Mouse (Mus musculus) E14TG2a.4 (cell line): ENCODE measurements at regions not wholly inside any gene's neighbourhood (a gene's known extent, or its start where the extent isn't known, plus 50 kb on each side); places are given as distances from the start of the nearest gene placed in this dataset.

ENCODE experiments used
- H3K27me3 ChIP-seq: 2 replicates; pipeline ENCODE4 v1.6.1; 2014; ENCODE audit warnings: low read length, control low read depth; ENCODE audit not compliant: insufficient read depth
- H3K36me3 ChIP-seq: 2 replicates; pipeline ENCODE4 v1.6.1; 2014; ENCODE audit warnings: low read length, control low read depth; ENCODE audit not compliant: insufficient read depth
- H3K4me1 ChIP-seq: replicated peaks from 2 replicates; pipeline ENCODE4 v1.6.1; 2014; ENCODE audit warnings: low read depth, low read length, control low read depth
- H3K4me3 ChIP-seq: replicated peaks from 2 replicates; pipeline ENCODE4 v1.5.1; 2014; ENCODE audit warnings: mild to moderate bottlenecking, low read length
- H3K9me3 ChIP-seq: 2 replicates; pipeline ENCODE4 v1.6.1; 2014; ENCODE audit warnings: low read length, control low read depth
- CTCF ChIP-seq: conservative IDR thresholded peaks from 2 replicates; pipeline ENCODE4 v1.5.1; 2014; ENCODE audit warnings: low read length
- POU5F1 ChIP-seq: IDR thresholded peaks from 2 replicates; pipeline ENCODE4 v1.6.1; 2014; ENCODE audit warnings: low read length, borderline replicate concordance

GRCm38 (mm10) chr17:7521127-7521526 is 135.9 kb upstream of the Unc93a2 start:
- H3K36me3 ChIP-seq: no peaks in the 10 kb centered on the region
- H3K4me1 ChIP-seq: peaks cover 15% of the 10 kb centered on the region
- H3K27me3 ChIP-seq: no peaks in the 10 kb centered on the region
- TF ChIP-seq CTCF (no peak), POU5F1 (no peak)
- no peak overlapping the region for H3K4me3 ChIP-seq
- no peaks in the 10 kb centered on the region for H3K9me3 ChIP-seq
